Mouse (Mus musculus) 3T3-L1 (cell line): ENCODE results near the gene Ahctf1.
"Not testable (repeated sequence)": the region's sequence is repeated elsewhere in the genome, so short reads cannot be mapped to it uniquely, and the experiment has no call there.

Experiments
- DNase-seq: peaks from one replicate; pipeline ENCODE4 v3.0.0-alpha.2; 2015; ENCODE audit warnings: low read depth, low spot score

Ahctf1 gene

GRCm38 (mm10) chr1:179803513-179804139 is at the start of gene Ahctf1:
TSS of gene Ahctf1 (minus strand) at chr1:179803680.
- peak; percentile 100 for DNase-seq

DNA sequence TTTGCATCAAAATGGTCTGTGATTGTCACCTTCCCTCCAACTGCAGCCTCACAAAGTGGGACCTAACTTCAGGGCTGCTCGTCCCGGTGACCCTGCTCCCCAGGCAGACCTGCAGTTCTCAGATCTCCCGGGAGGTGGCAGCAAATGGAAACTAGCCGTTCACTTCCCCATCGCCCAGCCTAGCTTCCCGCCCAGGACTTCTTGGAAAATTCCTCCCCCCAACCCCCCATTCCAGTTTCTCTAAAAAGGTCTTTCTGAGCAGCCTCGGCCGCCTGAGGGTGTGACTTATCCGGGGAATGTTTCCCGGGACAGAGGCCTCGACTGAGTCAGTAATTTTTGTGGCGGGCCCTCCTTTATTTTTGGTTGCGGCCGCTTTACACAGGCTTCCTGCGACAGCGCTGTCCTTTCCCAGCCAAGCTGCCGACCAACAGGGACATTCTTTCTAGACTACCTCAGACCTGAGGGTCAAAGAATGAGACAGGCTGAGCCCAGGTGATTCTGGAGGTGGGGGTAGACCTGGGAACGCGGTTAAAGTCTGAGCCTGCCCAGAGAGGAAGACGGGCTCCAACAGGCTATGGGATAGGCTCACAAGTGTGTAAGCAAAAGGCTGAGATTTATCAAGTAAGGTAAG is 44.4 kb upstream of the Ahctf1 start:
- DNase-seq, result peak; percentile 96

DNA sequence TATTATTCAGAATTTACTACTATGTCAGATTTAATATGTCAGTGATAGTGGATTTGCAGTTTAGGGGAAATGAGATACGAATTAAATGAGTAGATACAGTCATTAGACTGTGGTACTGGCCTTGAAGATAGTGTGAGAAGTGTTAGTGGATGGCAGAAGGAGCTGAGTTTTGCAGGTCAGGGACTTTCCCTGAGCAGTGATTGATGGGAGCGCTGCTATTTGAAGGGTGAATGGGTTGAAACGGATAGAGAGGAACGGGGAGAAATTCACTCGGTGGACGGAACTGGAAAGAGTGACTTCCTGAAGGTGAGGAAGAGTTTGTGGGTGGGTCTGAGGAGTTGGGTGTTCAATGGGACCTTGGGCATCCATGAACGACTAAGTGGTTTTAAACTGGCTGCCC is 43.7 kb upstream of the Ahctf1 start:
- DNase-seq, result no peak

- DNase-seq, result no peak
Observed at GRCm38 (mm10) chr1:179845832-179846499, 42.5 kb upstream of the Ahctf1 start.

GRCm38 (mm10) chr1:179844894-179845293 is 41.4 kb upstream of the Ahctf1 start:
- DNase-seq, result peak; percentile 89

- no peak for DNase-seq
Observed at GRCm38 (mm10) chr1:179843981-179844380, 40.5 kb upstream of the Ahctf1 start.

DNA sequence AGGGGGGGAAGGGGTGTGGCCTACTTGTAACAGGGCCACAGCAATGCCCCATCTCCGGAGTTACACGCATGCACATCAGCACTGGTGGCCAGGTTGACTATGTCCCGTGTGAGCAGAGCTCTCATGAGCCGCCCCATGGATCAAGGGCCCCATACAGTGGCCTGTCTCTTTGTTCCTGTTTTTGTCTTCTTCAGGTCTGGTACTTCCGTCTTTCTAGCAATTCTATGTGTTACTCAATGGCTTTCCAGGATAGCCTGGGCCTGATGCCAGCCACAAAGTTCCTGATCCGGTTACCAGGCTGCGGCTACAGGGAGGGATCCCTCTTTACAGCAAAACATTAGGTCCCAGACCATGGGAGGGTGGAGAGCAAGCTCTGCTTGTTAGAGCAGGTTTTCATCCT is 39.1 kb upstream of the Ahctf1 start:
- no peak for DNase-seq

DNA sequence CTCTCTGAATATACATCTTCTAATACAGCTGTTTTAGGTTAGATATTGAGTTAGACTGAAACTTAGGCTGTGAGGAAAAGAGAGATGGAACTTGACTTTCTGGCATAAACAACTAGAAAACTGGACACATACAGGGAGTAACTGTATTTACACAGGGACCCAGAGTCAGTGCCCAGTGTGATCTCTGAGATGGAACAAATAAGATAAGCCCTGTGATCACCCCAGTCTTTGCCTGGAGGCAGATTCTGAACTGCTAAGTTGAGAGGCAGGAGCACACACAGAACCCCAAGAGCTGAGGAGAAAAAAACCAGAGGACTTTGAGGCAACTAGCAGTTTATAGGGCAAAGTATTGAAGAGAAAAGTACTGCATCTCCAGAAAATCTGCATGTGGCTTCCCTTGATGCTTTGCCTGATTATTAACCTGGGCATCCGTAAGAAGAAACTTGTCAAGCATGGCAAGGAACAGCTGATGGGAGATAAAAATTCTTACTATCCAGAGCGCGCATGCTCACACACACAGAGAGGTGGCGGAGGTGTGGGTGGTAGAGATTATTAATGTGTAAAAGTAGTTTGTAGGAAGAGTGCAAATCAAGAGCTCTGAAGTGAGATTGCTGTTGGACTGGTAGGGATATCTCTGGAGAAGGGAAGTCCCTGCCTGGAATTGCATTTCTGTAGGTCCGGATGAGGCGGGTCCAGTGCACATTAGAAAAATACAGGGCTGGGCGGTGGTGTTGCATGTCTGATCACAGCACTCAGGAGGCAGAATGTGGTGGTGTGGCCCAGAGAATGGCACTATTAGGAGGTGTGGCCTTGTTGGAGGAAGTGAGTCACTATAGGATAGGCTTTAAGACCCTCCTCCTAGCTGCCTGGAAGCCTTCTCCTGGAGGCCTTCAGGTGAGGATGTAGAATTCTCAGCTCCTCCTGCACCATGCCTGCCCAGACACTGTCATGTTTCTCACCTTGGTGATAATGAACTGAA is 33.2 kb upstream of the Ahctf1 start:
- DNase-seq, result no peak

- no peak for DNase-seq
Observed at GRCm38 (mm10) chr1:179835753-179836425, 32.4 kb upstream of the Ahctf1 start.

GRCm38 (mm10) chr1:179833596-179833995 is 30.1 kb upstream of the Ahctf1 start:
- no peak for DNase-seq

DNA sequence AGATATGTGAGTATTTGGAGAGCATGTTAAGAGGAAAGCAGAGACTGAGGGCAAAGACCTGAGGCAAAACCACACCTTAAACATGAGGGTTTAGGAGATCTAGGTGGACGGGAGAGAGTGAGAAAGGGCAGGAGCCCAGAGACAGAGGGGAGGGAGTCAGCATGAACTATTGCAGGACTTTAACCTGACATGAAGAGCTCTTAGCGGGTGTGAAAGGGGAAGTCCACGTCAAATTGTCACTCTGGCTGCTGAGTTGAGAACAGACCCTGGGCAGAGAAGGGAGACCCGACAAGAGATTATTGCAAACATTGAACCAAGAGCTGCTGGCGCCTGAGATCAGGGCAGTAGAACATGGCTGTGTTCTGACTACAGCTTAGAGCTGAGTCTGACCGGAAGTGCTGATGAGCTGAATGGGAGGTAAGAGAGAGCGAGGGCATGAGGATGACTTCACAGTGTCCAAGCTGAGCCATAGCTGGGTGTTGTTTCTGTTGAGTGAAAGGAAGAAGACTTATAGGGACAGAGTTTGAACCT is 29.3 kb upstream of the Ahctf1 start:
- DNase-seq, result no peak

DNA sequence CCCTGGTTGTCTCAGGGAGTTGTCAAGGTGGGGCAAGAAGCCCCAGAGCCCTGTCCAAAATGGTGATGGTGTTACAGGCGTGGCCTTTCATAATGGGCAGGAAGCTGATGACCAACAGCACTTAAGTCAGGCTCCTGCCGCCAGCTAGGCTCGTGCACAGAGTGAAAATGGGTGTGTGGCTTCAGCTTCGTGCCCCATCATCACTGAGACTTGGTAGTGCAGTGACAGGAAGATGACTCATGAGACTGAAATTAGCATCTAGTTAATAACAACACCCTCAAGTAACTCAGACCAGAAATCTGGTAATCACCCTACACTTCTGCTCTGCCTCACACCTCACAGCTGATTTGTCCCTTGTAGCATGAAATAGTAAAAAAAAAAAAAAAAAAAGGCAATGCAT is 25.4 kb upstream of the Ahctf1 start:
- DNase-seq, result peak; percentile 32

DNA sequence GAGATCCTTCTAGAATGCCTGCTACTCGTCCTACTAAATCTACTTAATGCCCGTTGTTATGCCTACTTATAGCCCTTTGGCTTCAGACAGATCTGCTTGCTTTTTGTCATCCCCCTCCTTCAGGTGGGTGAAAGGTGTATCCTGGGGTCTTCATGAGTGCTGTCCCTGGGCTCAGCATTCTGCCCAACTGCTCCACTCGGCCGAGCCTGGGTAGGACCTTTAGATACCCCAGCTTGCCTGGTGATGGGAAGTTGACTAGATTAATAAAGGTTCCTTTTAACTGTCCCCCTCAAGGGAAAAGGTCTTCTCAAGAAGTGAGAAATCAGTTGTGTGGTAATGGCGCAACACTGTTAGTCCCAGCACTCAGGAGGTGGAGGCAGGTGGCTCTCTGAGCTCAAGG is 24.6 kb upstream of the Ahctf1 start:
- no peak for DNase-seq

DNA sequence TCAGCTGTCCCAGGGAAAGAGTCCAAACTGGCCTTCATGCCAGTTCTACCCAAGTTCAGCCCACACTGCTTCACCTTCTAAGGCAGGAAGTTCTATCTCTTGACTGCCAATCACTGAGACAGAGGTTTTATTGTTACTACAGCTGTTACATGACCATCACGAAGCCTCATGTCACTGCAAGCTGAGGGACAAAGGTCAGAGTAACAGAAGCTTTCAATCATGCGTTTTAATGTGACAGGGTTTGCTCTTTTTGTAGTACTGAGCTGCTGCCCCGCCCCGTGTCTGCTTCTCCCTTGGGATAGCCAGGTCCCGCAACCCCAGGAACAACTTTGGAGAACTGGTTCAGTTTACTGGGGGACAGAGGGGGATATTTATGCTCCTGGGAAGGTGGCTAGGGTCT is 21.1 kb upstream of the Ahctf1 start:
- DNase-seq, result no peak

DNA sequence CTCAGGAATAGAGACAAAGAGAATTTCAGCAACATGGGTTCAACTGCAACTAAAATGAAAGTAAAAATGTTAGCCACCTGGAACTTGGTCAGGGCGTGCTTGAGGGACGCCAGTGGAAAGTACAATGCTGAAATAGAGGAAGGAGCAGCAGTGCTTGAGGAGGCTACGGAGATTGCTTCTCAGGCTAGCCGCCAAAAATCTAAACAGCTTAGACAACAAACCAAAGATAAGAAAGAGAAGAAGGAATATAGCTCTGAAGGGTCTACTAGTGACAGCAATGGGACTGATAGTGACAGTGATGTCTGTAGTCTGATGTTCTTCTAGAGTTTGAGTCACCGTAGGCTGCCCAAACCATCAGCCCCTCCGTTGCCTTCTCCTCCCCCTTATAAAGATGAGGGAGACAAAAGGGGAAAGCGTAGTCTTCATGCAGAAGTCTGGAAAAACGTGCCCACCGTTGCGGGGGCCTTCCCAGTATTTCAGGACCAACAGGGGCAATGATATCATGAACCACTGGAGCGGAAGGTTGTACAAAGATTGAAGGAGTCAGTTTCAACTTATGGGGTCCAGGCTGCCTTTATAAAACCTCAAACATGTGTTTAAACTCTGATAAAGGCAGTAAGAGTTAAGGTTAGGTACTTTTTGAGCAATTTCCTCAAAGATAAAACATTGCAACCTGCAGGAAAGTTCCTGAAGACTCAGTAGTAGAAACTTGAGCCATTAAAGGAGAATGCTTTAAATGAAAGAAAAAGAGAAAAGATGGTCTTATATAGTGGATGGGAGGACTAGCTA is 15.2 kb upstream of the Ahctf1 start:
- DNase-seq, result not testable (repeated sequence)

GRCm38 (mm10) chr1:179814616-179815015 is 11.1 kb upstream of the Ahctf1 start:
- no peak for DNase-seq

GRCm38 (mm10) chr1:179813385-179813784 is 9.9 kb upstream of the Ahctf1 start:
- DNase-seq, result no peak

GRCm38 (mm10) chr1:179808300-179808699 is 4.8 kb upstream of the Ahctf1 start:
- no peak for DNase-seq

GRCm38 (mm10) chr1:179807468-179807867 is 4.0 kb upstream of the Ahctf1 start:
- DNase-seq, result no peak

GRCm38 (mm10) chr1:179805751-179806150 is 2.3 kb upstream of the Ahctf1 start:
- DNase-seq, result no peak
